Mouse (Mus musculus): ENCODE measurements around the gene Lgals7. TPM values are rescaled to one million over a fixed set of nuclear protein-coding genes. Genes with fewer than 3 reads are reported as not detected.

Lgals7 gene
- total and polyA plus RNA-seq, 3 experiments = 0.61 to 4.0 TPM; not detected in 1

DNA sequence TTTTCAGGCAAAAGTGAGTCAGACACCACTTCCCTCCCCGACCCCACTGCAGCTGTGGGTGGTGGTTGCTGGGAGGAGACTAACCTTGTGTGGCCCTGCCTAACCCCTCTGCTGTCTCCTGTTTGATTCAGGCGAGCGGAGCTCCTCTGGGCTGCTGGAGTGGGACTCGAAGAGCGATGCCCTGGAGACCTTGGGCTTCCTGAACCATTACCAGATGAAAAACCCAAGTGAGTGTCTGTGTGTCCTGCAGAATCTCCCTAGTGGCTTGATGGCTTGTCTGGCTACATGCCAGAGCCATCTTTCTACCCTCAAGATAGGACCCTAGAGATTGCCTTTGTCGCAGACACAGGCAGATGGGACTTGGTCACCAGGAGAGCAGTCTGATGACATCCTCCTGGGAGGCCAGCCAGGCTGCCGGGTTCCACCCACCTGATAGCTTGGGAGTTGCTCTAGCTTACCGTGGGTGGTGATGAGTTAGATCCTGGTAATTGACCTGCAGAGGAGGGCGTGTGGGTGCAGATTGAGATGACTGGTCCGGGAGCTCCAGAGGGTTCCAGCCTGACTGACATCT, 42.3 kb upstream of the Lgals7 start:
- DNase-seq = peak; percentile 79 to 83
- peaks cover 36% of the 10 kb centered on the region for H3K4me1 ChIP-seq (ENCODE audit: control insufficient read depth, insufficient read depth, low read length)

DNA sequence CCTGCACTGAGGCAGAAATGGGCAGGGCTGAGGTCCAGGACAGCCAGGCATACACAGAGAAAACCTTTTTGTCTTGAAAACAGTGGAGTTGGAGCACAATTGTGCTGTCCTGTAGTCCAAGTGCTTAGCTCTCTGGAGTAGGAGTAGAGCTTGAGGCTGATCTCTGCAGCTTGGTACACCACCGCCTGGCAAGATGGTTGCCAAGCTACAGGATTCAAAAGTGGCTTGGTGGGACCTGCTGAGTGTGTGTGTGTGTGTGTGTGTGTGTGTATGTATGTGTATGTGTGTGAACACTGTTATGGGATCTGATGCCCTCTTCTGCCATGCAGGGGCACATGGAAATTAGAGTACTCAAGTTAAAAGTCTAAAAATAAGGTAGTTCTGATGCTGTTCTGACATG, 41.1 kb upstream of the Lgals7 start:
- no peak for DNase-seq
- Histone ChIP-seq H3K4me3 (no peak overlapping the region), H3K27me3 (ENCODE audit: control insufficient read depth, insufficient read depth, low read length) (no peaks in the 10 kb centered on the region), H3K4me1 (ENCODE audit: control insufficient read depth, insufficient read depth, low read length) (peaks cover 36% of the 10 kb centered on the region), H3K9ac (ENCODE audit: low read depth, low read length) (no peak overlapping the region), H3K27ac (peak overlapping the region; percentile 98), H3K79me2 (replicated peaks; ENCODE audit: control insufficient read depth, insufficient read depth, low read length) (no peaks in the 10 kb centered on the region), H3K36me3 (ENCODE audit: control insufficient read depth, insufficient read depth, low read length) (peaks cover 43% of the 10 kb centered on the region)
- WGBS = 83% methylated on average over 1 of the region's 1 CpGs
- TF ChIP-seq POLR2A (IDR thresholded peaks at IDR 0.05; ENCODE audit: insufficient read depth, low read depth, low read length) = no peak
- no peak for TF ChIP-seq CTCF (IDR thresholded peaks at IDR 0.05)
- no peak for TF ChIP-seq EP300 (IDR thresholded peaks at IDR 0.05; ENCODE audit: insufficient read depth, low read depth, low read length)
- intact Hi-C loops (cut with DNase I) = no loop called here

More for the DNA sequence above, 42.3 kb upstream of the Lgals7 start:
- peaks cover 48% of the 10 kb centered on the region for H3K36me3 ChIP-seq (ENCODE audit: control insufficient read depth, insufficient read depth, low read length)
- no peaks in the 10 kb centered on the region for H3K27me3 ChIP-seq (ENCODE audit: control insufficient read depth, insufficient read depth, low read length)
- TF ChIP-seq EP300 (IDR thresholded peaks at IDR 0.05; ENCODE audit: insufficient read depth, low read depth, low read length) = no peak; the same call in 1 of the 2 replicates
- 0 out of 2 replicates have a peak, but pooled peaks have one; percentile 11 for TF ChIP-seq POLR2A (IDR thresholded peaks at IDR 0.05; ENCODE audit: insufficient read depth, low read depth, low read length)
- H3K79me2 ChIP-seq (replicated peaks; ENCODE audit: control insufficient read depth, insufficient read depth, low read length) = no peaks in the 10 kb centered on the region
- intact Hi-C loops (cut with DNase I) = no loop called here
- peak overlapping the region; percentile 75 for H3K27ac ChIP-seq
- 10% methylated on average over 10 of the region's 10 CpGs for WGBS
- no peak overlapping the region for H3K4me3 ChIP-seq
- H3K9ac ChIP-seq (ENCODE audit: low read depth, low read length) = no peak overlapping the region

DNA sequence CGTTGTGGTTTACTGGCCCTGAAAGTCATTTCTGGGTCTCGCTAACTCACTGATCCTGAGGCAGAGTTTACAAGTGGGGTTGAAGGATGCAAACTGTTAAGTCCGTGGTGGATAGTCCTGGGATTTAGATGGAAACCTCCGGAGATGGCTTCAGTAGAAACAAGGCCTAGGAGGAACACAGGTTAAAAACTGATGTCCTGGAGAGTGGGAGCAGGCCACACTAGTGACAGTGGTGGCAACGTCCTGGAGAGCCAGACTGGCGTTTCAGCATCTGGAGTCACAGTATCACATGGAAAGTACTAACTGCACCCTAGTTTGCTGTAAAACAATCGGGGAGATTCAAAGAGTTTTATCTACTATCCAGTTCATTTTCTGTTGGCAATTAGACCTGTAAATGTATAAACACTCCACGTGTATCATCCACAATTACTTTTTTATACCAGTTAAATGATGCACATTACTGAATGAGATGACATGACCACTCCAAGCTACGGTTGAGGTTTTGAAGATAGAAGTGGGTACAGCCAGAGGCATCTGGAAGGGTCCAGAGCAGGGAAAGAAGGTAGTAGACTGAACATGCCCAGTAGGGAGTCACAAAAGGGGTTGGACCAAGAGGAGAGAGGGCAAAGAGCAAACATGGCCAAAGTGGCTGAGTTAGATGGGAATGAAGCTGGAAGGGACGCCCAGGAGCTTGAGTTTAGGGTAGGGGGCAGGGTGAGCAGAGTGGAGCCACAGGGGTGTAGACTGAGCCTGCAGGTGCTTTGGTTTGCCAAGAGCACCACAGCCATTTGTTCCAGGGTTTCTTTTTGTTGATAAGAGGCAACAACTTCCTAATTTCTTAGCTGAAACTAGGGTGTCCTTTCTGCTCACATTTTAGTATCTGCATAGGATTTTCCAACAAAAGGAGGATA, 40.4 kb upstream of the Lgals7 start:
- Histone ChIP-seq H3K79me2 (replicated peaks; ENCODE audit: control insufficient read depth, insufficient read depth, low read length) (no peaks in the 10 kb centered on the region), H3K9ac (ENCODE audit: low read depth, low read length) (no peak overlapping the region), H3K27ac (peak overlapping the region; percentile 98), H3K4me1 (ENCODE audit: control insufficient read depth, insufficient read depth, low read length) (peaks cover 33% of the 10 kb centered on the region), H3K4me3 (no peak overlapping the region), H3K27me3 (ENCODE audit: control insufficient read depth, insufficient read depth, low read length) (no peaks in the 10 kb centered on the region), H3K36me3 (ENCODE audit: control insufficient read depth, insufficient read depth, low read length) (peaks cover 45% of the 10 kb centered on the region)
- DNase-seq = no peak
- intact Hi-C loops (cut with DNase I) = no loop called here
- TF ChIP-seq POLR2A (IDR thresholded peaks at IDR 0.05; ENCODE audit: insufficient read depth, low read depth, low read length) = peak; percentile 34; the same call in 1 of the 2 replicates
- no peak for TF ChIP-seq EP300 (IDR thresholded peaks at IDR 0.05; ENCODE audit: insufficient read depth, low read depth, low read length)
- no peak for TF ChIP-seq CTCF (IDR thresholded peaks at IDR 0.05)
- WGBS = 54% methylated on average over 10 of the region's 10 CpGs

DNA sequence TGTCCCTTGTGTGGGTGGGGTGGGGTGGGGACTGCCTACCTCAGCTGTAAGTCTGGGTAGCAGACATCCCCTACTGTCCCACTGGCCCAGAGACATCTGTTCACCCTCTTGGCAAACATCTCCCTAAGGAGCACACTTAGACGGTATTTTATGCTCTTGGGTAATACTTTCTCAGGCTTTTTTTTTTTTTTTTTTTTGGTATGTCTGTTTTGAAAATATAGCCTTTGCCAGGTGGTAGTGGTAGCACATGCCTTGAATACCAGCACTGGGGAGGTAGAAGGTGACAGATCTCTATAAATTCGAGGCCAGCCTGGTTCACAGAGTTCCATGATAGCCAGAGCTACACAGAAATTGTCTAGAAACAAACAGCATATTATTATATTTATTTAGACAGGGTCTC, 39.7 kb upstream of the Lgals7 start:
- H3K9ac ChIP-seq (ENCODE audit: low read depth, low read length) = no peak overlapping the region

DNA sequence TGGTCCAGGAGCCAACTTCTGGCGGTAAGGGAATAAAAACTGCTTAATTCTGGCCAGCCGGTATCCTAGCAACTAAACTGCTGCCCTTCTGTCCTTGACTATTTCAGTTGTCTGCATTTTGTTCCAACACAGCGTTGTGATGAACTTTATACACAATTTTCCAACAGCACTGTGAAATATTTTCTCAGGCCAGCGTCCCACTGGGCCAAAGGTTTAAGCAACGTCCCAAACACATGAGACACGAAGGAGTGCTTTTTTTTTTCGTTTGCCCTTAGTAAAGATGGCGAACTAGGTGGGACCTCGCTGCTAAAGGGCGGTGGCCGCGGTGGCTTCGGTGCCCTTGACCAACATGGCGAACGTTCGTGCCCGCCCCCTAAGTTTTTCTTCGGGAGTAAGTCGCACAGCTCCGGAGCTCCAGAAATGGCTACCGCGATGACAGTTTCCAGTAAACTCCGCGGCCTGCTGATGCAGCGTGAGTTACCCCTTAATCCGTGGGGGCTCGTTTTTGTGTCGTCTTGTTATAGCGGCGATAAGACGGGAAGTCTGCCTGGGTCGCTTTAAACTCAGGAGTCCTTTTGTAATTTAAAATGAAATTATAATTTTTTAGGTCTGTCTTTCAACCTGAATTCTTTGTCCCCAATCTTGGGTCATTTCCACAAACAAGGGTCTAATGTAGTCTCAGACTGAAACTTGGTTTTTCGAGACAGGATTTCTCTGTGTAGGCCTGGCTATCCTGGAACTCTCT, 38.5 kb upstream of the Lgals7 start, which contains the start of gene Ech1:
TSS of gene Ech1 (plus strand) at position 277 of the 745 bp plus-strand sequence.
- Histone ChIP-seq H3K79me2 (replicated peaks; ENCODE audit: control insufficient read depth, insufficient read depth, low read length) (no peaks in the 10 kb centered on the region), H3K4me1 (ENCODE audit: control insufficient read depth, insufficient read depth, low read length) (peaks cover 27% of the 10 kb centered on the region), H3K9ac (ENCODE audit: low read depth, low read length) (peak within 1 kb of the TSS; percentile 84), H3K27me3 (ENCODE audit: control insufficient read depth, insufficient read depth, low read length) (no peaks in the 10 kb centered on the region), H3K36me3 (ENCODE audit: control insufficient read depth, insufficient read depth, low read length) (peaks cover 33% of the 10 kb centered on the region), H3K27ac (peak within 1 kb of the TSS; percentile 98), H3K4me3 (peak within 1 kb of the TSS; percentile 66)
- DNase-seq = peak; percentile 93
- under 1% methylated on average over 33 of the region's 33 CpGs for WGBS
- peak; percentile 87 for TF ChIP-seq EP300 (IDR thresholded peaks at IDR 0.05; ENCODE audit: insufficient read depth, low read depth, low read length)
- TF ChIP-seq POLR2A (IDR thresholded peaks at IDR 0.05; ENCODE audit: insufficient read depth, low read depth, low read length) = peak; percentile 93
- TF ChIP-seq CTCF (IDR thresholded peaks at IDR 0.05) = no peak
- intact Hi-C loops (cut with DNase I) = loop anchor here (5.0 kb wide), 1 partner anchor 42 kb away; no protein-coding TSS in a partner anchor

More for the DNA sequence above, 39.7 kb upstream of the Lgals7 start:
- H3K4me1 ChIP-seq (ENCODE audit: control insufficient read depth, insufficient read depth, low read length) = peaks cover 31% of the 10 kb centered on the region
- H3K79me2 ChIP-seq (replicated peaks; ENCODE audit: control insufficient read depth, insufficient read depth, low read length) = no peaks in the 10 kb centered on the region
- no peak for DNase-seq
- 17% methylated on average over 2 of the region's 2 CpGs for WGBS
- H3K36me3 ChIP-seq (ENCODE audit: control insufficient read depth, insufficient read depth, low read length) = peaks cover 42% of the 10 kb centered on the region
- no peak overlapping the region for H3K4me3 ChIP-seq
- TF ChIP-seq CTCF (IDR thresholded peaks at IDR 0.05) (no peak), EP300 (IDR thresholded peaks at IDR 0.05; ENCODE audit: insufficient read depth, low read depth, low read length) (no peak), POLR2A (IDR thresholded peaks at IDR 0.05; ENCODE audit: insufficient read depth, low read depth, low read length) (no peak)
- H3K27me3 ChIP-seq (ENCODE audit: control insufficient read depth, insufficient read depth, low read length) = no peaks in the 10 kb centered on the region
- intact Hi-C loops (cut with DNase I) = no loop called here
- H3K27ac ChIP-seq = peak overlapping the region; percentile 98
